Mouse (Mus musculus) NIH3T3 (cell line): ENCODE measurements around the gene Samhd1.

Experiments
- DNase-seq: peaks from one replicate; pipeline ENCODE4 v3.0.0-alpha.2; 2012; ENCODE audit warnings: low read depth

Samhd1 gene

DNA sequence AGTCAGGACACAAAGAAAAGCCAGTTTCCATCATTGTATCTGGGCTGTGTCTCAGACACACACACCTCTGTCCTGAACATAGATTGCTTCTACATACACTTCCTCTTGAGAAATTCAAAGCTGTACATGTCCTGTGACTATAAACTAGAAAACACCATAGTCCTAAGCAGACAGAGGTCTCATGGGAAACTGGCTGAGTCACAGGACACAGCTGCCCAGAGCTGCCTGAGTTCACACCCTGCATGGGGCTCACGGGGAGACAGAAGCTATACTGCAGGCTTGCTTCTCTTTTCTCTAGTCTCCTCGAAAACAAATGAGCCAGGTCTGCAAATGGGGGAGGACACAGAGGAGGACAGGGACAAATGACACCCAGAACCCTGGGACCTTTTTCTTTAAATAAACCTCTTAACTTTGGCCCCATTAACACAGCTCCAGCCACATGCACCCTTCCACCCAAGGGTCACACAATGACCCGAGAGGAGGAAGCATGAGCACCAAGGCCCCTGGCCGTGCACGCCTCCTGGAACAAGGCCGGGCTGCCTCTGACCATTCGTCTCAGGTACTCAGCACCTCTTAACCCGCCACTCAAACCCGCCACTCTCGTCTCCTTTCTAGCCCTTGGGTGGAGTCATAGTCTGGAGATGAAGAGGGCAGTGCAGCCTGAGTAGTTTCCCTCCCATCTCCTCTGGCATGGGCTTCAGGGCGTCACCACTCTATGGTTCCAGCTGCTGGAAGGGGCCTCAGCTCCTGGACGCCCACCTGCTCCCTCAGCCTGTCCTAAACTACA lies 35.3 kb downstream of the Samhd1 start:
- peak; percentile 26 for DNase-seq

DNA sequence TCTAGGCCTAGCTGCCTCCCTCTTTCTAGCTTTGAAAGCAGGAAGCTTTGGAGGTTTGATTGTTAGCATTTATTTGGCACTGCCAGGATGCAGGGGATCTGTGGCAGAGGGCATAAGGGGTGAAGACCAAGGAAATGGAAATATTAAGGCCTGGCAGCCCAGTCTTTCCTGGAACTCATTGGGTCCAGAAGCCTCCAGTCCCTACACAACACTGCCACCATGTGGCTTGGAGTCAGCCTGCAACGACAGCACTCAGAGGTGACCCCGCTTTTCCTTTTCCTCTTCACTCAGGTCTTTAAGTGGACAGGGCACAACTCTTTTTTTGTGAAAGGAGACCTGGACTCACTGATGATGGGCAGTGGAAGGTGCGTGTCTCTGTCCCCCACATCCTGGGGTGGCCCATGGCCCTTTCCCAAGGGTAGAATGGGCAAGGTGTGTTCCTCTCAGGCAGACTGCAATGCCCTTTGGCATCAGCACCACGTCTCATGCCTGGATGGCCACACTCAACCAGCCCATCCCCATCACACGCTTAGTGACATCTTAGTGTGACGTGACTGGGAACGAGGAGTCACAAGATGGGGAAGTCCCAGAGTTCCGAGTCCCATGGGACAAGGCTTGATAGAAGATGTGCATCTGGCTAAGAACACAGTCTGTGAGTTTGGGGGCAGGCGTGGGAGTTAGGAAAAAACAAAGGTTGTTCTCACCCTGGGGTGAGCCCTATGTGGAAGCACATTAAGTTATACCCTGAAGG lies 39.9 kb downstream of the Samhd1 start:
- DNase-seq, result peak; percentile 84

DNA sequence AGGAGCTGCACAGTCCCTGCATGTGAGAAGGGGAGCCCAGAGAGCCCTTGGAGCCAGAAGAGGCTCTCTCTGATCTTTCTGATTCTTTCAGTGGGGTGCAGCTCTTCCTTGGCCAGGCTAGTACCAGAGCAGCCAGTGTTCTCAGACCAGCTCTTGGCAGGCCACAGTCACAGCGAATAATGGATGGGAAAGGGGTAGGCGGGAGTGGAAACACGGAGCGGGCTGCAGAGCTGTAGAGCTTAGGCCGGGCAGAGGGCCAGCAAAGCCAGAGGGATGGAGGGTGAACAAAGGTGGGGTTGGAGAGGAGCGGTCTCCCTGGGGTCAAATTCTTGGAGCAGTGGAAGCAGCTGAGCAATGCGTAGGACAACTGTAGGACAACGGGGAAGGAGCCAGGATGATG lies 43.0 kb downstream of the Samhd1 start:
- peak; percentile 44 for DNase-seq

GRCm38 (mm10) chr2:157087536-157088317 lies 47.3 kb downstream of the Samhd1 start:
- DNase-seq, result no peak

DNA sequence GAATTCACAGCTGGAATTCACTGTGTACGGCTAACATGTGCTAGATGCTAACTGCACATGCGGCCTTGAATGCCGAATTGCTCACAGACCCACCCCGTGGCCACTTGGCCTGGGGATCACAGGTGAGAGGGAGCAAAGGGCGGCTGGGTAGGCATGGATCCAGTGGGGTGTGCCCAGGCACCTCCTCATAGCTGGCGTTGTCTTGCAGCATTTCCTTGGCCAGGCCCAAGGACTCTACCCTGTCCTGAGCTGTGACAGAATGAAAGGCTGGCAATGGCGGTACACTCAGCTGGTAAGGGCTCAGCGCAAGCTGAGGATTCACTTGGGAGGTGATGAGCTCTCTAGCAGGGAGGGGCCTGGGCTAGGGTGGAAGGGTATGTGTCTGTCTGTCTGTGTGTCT lies 48.3 kb downstream of the Samhd1 start, which contains the start of gene Tldc2:
Gene Tldc2 (plus strand): TSS at position 260 of the 400 bp plus-strand sequence.
- no peak for DNase-seq

DNA sequence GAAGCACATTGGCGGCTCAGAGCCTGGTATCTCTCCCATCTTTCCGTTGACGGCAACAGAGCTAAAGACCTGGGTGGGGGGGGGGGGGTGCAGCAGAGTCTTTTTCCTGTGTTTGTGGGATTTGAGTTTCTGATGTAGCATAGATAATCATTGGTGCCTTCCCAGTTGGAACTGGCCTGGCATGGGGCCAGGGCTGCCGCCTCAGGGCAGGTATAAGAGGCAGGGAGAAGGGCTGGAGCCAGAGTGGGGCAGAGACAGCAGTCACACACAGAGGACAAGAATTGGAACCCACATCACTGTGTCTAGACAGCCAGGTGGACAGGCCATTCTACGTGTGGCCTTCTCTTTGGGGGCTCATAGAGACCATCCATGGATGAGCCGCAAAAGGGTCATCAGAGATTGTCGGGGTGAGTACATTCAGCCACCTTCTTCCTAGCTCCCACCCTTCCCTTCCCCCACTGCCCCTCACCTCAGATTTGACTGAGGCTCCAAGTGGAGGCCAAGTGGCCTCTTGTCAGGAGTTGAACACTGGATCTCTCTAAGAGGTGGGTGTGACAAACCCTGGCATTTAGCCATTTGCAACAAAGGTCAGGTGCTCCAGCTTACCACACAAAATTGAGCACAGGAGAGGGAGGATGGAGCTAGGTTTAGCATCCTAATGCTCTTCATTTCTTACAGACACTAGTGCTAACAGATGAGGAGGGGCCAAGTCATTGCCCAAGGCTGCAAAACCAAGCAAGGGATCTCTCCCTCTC lies 50.1 kb downstream of the Samhd1 start:
- DNase-seq, result no peak

DNA sequence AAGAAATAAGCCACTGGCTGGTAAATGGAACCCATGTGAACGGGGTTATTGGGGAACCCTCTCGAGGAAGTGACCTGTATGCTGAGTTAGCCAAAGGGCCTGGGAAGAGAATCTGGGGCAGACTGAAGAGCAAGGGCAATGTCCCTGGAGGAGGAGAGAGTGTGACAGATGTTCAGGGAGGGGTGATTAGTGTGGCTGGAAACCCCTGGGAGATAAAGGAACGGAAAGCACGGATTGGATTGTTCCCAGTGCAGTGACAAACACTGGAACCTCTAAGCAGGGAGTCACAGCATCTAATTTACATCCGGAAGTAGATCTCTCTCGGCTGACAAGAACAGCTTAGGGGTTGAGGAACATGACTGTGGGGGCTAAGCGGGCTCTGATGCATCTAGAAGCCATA lies 53.1 kb downstream of the Samhd1 start:
- DNase-seq, result no peak

GRCm38 (mm10) chr2:157081331-157081730 lies 53.7 kb downstream of the Samhd1 start:
- no peak for DNase-seq

DNA sequence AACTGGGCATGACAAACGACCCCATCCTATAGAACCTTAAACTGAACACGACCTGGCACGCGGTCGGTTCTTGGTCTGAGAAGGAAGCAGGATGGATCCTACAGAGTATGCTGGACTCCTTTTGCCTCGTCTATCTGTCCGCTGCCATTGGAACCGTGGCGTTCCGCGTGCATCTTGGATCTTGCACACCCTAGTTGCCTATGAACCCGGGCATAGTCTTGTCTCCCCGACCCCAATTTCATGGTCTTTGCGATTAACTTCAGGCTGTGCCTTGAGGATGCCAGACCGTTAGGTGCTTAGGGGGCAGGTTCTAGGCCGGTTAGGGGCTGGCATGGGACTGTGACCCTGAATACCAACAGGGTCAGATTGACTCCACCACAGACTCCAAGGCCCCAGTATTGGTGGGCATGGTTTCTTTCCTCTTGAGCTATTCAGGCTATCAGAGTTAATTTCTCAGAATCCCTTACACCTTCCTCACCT lies 55.3 kb downstream of the Samhd1 start:
- DNase-seq, result no peak

DNA sequence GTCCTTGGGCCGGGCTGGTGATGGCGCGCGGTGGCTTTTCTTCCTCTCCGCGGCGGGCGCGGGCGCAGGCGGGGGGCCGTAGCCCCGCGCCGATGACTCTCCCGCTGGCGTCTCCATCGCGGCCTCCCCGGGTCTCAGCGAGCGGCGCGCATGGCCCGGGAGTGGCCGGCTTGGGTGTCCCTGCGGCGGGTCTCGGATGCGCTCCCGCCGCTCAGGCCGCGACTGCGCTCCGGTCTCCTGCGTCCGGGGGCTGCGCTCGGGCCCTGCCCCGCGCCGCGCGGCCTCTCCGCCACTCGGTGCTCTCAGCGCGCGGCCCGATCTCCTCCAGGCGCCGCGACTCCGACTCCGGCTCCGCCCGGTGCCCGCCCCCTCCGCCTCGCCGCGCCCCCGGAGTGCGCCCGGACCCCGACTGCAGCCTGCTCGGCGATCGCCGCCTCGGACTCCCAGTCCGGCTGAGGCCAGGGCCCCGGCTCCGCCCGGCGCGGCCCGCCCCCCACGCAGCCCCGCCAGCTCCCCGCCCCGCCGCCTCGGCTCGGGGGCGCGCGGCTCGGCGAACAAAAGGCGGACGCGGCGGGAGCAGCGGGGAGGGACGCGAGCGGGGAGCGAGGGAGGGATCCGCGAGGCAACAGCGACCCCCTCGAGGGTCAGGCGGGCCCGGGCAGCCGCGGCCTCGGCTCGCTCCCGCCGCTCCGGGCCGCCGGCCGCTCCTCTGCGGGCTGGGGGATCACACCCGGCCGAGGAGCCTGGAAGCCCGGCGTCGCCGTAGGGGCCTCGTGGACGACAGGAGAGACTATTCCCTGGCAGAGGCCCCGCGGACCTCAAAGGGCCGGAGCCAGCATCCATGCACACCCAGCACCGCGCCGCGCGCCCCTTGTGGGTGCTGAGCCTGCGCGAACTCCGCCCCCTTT lies 56.0 kb downstream of the Samhd1 start, which contains the start of gene Soga1:
Gene Soga1 (minus strand): TSS at position 462 of the 908 bp plus-strand sequence.
- peak; percentile 89 for DNase-seq

DNA sequence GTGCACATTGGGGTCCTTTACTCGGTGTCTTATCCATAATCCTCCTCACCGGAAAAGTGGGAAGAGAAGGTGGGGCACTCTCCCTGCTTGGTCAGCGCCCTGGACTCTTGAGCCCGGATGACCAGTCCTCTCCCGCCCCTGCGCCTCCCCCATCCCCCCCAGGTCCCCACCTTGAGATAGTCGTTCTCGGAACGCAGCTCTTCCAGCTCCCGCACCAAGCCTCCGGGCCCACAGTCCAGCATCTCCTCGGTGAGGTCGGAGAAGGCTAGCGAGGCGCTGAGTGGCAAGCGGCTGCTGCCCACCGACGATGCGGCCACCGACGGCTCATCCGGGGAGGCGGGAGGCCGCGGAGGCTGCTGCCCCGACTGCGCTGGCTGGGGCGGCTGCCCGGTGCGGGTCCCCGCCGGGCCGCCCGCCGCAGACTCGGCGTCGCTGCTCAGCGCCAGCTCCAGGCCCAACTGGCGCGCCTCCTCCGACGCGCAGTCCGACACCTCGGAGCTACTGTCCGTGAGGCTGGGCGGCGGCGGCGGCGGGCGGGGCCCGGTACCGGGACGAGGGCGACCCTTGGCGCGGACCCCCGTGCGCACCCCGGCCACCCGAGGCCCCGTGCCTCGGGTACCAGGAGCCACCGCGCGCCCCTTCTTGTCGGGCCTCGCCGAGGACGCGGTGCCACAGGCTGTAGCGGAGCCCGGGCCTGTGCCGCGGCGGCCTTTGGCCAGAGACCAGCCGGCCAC lies 56.8 kb downstream of the Samhd1 start:
- peak; percentile 51 for DNase-seq

DNA sequence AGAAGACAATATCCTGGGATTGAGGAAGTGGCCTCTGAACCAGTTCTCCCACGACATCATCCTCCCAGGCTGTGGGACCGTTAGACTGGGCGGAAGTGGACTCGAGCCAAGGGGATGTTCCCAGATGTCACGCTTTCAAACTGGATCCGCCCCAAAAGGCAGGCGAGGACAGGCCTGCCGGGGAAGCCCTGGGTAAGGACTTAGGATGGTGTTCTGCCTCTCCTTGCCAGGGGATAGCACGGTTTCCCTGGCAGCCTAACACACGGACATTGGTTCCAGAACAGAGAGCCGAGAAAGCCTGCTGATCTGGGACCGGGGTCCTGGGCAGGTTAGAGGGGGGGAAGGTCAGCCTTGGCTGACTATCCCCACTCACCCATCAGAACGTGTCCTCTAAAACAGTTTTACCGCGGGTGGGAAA lies 57.4 kb downstream of the Samhd1 start:
- peak; percentile 79 for DNase-seq

- DNase-seq, result no peak
Observed at GRCm38 (mm10) chr2:157077160-157077559, 57.9 kb downstream of the Samhd1 start.

DNA sequence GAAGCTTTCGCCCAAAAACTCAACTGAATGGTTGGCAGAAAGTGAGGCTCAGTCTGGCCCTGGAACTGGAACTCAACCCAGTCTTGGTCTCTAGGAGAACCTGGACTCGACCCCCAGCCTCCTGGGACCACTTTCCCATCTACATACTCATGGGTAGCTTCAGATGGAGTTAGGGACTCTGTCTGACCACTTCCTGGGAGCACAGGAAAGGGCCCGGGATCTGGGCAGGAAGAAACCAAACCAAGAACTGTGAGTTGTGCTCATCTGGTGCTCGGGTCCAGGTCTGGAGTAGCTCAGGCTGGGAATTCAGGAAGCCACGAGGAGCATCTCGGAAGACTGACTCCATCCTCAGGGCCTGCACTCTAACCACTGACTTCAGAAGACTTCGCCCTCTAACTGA lies 58.5 kb downstream of the Samhd1 start:
- no peak for DNase-seq

DNA sequence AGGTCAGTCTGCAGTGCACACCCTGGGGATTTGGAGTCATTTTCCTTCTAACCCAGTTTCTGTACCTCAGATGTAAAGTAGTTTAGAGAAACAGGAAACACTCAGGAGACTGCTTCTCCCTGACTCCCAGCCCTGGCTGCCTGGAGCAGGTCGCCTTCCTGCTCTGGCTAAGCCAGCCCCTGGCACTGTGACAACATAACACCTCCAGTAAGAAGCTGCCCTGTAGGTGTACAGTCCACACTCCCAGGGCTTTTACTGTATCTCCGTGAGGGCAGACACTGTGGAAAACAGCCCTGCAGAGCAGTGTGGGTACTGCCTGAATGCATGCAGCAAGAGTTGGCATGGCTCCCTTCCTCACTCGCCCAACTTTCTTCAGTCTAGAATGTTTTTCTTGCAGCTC lies 59.4 kb downstream of the Samhd1 start:
- DNase-seq, result peak; percentile 46

- no peak for DNase-seq
Observed at GRCm38 (mm10) chr2:157075226-157075625, 59.8 kb downstream of the Samhd1 start.

DNA sequence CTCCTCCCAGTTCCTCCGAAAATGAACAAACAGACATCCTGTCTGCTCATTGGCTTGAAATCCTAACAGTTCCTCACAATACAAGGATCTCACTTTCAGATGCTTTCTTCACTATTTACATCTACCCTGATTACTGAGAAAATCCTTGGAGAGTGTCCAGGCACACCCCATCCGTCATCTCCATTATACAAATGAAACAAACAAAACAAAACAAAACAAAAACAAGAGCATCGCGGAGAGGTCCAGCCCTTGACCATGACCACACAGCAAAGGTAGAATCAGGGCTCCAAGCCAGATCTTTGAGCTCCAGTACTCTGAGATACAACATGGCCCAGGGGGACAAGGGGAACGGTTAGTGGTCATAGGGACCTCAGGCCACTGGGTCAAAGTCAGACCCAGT lies 60.3 kb downstream of the Samhd1 start:
- DNase-seq, result no peak

GRCm38 (mm10) chr2:157074186-157074724 lies 60.8 kb downstream of the Samhd1 start:
- peak; percentile 84 for DNase-seq

- DNase-seq, result peak; percentile 48
Observed at GRCm38 (mm10) chr2:157073378-157074052, 61.5 kb downstream of the Samhd1 start.
